Mouse (Mus musculus) testis, adult 2 months (tissue): ENCODE results near the gene Maco1.

Experiments
- CTCF ChIP-seq: fragments of 200-500 bp; IDR thresholded peaks from 2 replicates; pipeline ENCODE4 v1.5.1; 2012; ENCODE audit warnings: low read depth, mild to moderate bottlenecking, inconsistent platforms, low read length, moderate library complexity; ENCODE audit not compliant: control insufficient read depth, insufficient read depth, insufficient replicate concordance
- POLR2A ChIP-seq: fragments of 200-500 bp; IDR thresholded peaks from 2 replicates; pipeline ENCODE4 v1.6.1; 2012; ENCODE audit warnings: low read depth, mild to moderate bottlenecking, inconsistent platforms, low read length, moderate library complexity; ENCODE audit not compliant: control insufficient read depth

GRCm38 (mm10) chr4:134797621-134798020 is 55.5 kb downstream of the Maco1 start:
- TF ChIP-seq CTCF (no peak), POLR2A (no peak)
